Mouse (Mus musculus): ENCODE measurements around the gene Gtf2a2. TPM values are rescaled to one million over a fixed set of nuclear protein-coding genes. Genes with fewer than 3 reads are reported as not detected.

Gene Gtf2a2
- total and polyA plus RNA-seq, 2 experiments from 2014 or later: 84.2 to 239 TPM

DNA sequence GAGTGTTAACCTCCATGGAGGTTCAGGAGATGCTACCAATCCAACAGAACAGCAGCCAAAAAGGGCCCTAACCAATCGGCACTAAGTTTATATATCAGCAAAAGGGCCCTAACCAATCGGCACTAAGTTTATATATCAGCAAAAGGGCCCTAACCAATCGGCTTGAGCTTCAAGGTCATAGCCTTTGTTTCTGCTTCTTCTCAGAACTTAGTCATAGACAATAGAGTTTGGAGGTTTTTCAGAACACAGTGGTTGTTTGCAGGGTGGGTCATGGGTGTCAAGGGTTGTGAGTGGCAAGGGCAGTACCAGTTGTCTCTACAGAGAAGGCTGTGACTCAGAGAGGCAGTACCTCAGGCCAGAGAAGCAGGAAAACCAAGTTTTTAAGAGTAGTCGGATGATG lies 29.8 kb downstream of the Gtf2a2 start:
- WGBS: 91% methylated on average over 4 of the region's 4 CpGs
- Histone ChIP-seq H3K27me3 (ENCODE audit: insufficient read depth, low read length) (no peaks in the 10 kb centered on the region), H3K4me3 (ENCODE audit: low read length) (no peak overlapping the region), H3K9ac (replicated peaks; ENCODE audit: low read length) (no peak overlapping the region), H3K9me3 (ENCODE audit: low read length) (no peaks in the 10 kb centered on the region), H3K27ac (no peak overlapping the region), H3K36me3 (ENCODE audit: insufficient read depth, low read length) (no peaks in the 10 kb centered on the region), H3K4me1 (ENCODE audit: insufficient read depth, low read length) (no peaks in the 10 kb centered on the region), H3K4me2 (ENCODE audit: low read depth, low read length) (no peak overlapping the region)
- no peak for TF ChIP-seq CTCF (IDR thresholded peaks at IDR 0.05; ENCODE audit: low read depth)
- ATAC-seq (no peak), DNase-seq (ENCODE audit: low spot score) (no peak)

DNA sequence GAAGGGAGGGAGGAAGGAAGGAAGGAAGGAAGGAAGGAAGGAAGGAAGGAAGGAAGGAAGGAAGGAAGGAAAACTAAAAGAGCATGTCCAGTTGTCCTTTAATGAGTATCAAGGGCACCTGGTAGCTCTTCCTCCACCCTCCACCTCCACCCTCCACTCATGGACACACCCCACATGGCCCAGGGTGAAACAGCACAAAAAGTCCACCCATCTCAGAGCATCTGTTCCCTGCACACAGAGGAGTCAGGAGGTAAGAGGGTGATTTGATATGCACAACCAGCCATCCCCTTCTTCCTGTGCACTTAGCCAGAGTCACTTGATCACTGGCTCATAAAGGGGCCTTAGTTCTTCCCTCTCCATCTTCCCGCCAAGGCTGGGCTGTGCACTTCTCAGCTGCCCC lies 30.6 kb downstream of the Gtf2a2 start:
- Histone ChIP-seq H3K36me3 (ENCODE audit: insufficient read depth, low read length) (no peaks in the 10 kb centered on the region), H3K27ac (no peak overlapping the region), H3K9ac (replicated peaks; ENCODE audit: low read length) (no peak overlapping the region), H3K4me2 (ENCODE audit: low read depth, low read length) (no peak overlapping the region), H3K4me1 (ENCODE audit: insufficient read depth, low read length) (no peaks in the 10 kb centered on the region), H3K27me3 (ENCODE audit: insufficient read depth, low read length) (no peaks in the 10 kb centered on the region), H3K9me3 (ENCODE audit: low read length) (no peaks in the 10 kb centered on the region), H3K4me3 (ENCODE audit: low read length) (no peak overlapping the region)
- no peak for DNase-seq (ENCODE audit: low spot score)
- no peak for ATAC-seq
- TF ChIP-seq CTCF (IDR thresholded peaks at IDR 0.05; ENCODE audit: low read depth): no peak
- WGBS: 53% methylated on average over 1 of the region's 1 CpGs

DNA sequence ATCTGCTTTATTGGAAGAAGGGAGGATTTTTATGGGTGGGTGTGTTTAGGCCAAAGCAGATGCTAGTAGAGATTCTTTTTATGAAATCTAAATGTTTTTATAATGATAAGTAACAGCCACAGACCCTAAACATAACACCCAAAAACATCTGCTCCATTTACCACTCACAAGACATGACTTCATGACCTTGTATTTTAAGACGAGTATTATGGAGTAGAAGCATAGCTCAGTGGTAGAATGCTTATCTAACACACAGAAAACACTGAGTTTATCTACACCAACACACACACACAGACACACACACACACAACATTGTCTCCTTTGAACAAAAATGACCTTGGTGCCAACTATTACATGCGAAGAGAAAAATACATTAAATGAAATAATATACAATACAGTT lies 32.5 kb downstream of the Gtf2a2 start:
- H3K9me3 ChIP-seq (ENCODE audit: low read length): no peaks in the 10 kb centered on the region
- H3K4me2 ChIP-seq (ENCODE audit: low read depth, low read length): no peak overlapping the region
- H3K27ac ChIP-seq: no peak overlapping the region
- no peak for ATAC-seq
- no peaks in the 10 kb centered on the region; the same call in 1 of the 2 replicates for H3K4me1 ChIP-seq (ENCODE audit: insufficient read depth, low read length)
- TF ChIP-seq CTCF (IDR thresholded peaks at IDR 0.05; ENCODE audit: low read depth): no peak
- H3K4me3 ChIP-seq (ENCODE audit: low read length): no peak overlapping the region
- no peaks in the 10 kb centered on the region for H3K27me3 ChIP-seq (ENCODE audit: insufficient read depth, low read length)
- DNase-seq (ENCODE audit: low spot score): no peak
- H3K9ac ChIP-seq (replicated peaks; ENCODE audit: low read length): no peak overlapping the region
- H3K36me3 ChIP-seq (ENCODE audit: insufficient read depth, low read length): no peaks in the 10 kb centered on the region
- 86% methylated on average over 2 of the region's 2 CpGs for WGBS

DNA sequence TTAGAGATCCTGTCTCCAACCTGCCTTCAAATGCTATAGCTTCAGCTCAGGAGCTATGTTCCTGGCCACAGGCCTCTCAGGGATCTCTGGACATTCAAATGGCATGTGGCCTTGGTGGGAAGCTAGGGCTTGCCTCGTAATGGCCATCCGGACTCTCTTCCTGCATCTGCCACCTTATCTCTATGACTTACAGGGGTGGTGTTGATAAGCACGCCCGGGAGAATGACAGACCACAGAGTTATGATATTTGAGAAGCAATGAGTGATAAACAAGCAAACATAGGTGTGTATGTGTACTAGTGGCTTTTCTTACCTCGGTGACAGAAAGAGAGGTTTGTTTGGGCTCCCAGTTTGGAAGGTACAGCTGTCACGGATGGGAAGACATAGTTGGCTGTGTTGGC lies 33.9 kb downstream of the Gtf2a2 start:
- no peaks in the 10 kb centered on the region for H3K27me3 ChIP-seq (ENCODE audit: insufficient read depth, low read length)
- H3K9ac ChIP-seq (replicated peaks; ENCODE audit: low read length): no peak overlapping the region
- no peaks in the 10 kb centered on the region; the same call in 1 of the 2 replicates for H3K4me1 ChIP-seq (ENCODE audit: insufficient read depth, low read length)
- H3K9me3 ChIP-seq (ENCODE audit: low read length): no peaks in the 10 kb centered on the region
- no peak for ATAC-seq
- no peak overlapping the region for H3K4me2 ChIP-seq (ENCODE audit: low read depth, low read length)
- no peak overlapping the region for H3K4me3 ChIP-seq (ENCODE audit: low read length)
- DNase-seq (ENCODE audit: low spot score): no peak
- 93% methylated on average over 6 of the region's 6 CpGs for WGBS
- no peaks in the 10 kb centered on the region for H3K36me3 ChIP-seq (ENCODE audit: insufficient read depth, low read length)
- TF ChIP-seq CTCF (IDR thresholded peaks at IDR 0.05; ENCODE audit: low read depth): no peak
- H3K27ac ChIP-seq: no peak overlapping the region

DNA sequence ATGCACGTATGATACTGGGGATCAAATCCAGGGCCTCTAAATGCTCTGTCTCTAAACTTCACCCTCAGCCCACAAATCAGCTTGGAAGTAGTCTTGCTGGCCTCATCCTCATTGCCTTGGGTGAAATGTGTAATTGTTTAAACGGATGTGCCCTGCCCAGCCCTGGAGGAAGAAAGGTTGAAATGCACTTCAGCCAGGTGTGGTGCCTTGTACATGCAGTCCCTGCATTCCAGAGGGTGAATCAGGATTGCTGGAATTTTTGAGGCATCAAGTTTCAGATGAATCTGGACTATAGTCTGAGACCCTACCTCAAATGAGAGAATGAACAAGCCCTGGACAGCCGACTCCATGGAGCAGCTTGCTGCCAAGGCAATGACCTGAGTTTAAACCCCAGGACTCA lies 35.5 kb downstream of the Gtf2a2 start:
- ATAC-seq (no peak), DNase-seq (ENCODE audit: low spot score) (no peak)
- Histone ChIP-seq H3K27me3 (ENCODE audit: insufficient read depth, low read length) (no peaks in the 10 kb centered on the region), H3K9me3 (ENCODE audit: low read length) (no peaks in the 10 kb centered on the region), H3K4me2 (ENCODE audit: low read depth, low read length) (no peak overlapping the region), H3K36me3 (ENCODE audit: insufficient read depth, low read length) (no peaks in the 10 kb centered on the region), H3K4me1 (ENCODE audit: insufficient read depth, low read length) (no peaks in the 10 kb centered on the region; the same call in 1 of the 2 replicates), H3K4me3 (ENCODE audit: low read length) (no peak overlapping the region), H3K9ac (replicated peaks; ENCODE audit: low read length) (no peak overlapping the region), H3K27ac (no peak overlapping the region)
- no peak for TF ChIP-seq CTCF (IDR thresholded peaks at IDR 0.05; ENCODE audit: low read depth)
- 74% methylated on average over 3 of the region's 3 CpGs for WGBS

DNA sequence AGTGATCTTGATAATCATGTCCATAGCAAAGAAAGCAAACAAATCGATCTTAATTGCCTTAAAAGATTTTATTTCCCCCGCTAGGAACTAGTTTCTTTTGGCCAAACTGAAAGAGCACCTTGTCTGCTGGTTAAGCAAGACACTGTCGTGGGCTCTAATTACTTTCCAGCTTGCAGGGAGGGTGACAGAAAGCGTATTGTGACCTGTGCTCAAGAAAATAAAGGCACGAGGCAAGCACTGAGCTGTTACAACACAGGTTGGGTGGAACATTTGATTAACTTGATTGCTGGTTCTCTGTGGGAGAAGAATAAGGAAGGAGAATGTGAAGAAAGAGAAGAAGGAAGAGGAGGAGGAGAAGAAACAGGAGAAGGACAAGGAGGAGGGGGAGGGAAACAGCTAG lies 35.9 kb downstream of the Gtf2a2 start:
- no peak overlapping the region for H3K9ac ChIP-seq (replicated peaks; ENCODE audit: low read length)
- no peaks in the 10 kb centered on the region for H3K9me3 ChIP-seq (ENCODE audit: low read length)
- no peaks in the 10 kb centered on the region for H3K36me3 ChIP-seq (ENCODE audit: insufficient read depth, low read length)
- no peak for TF ChIP-seq CTCF (IDR thresholded peaks at IDR 0.05; ENCODE audit: low read depth)
- no peak for DNase-seq (ENCODE audit: low spot score)
- no peaks in the 10 kb centered on the region for H3K27me3 ChIP-seq (ENCODE audit: insufficient read depth, low read length)
- 58% methylated on average over 5 of the region's 5 CpGs for WGBS
- ATAC-seq: no peak
- no peak overlapping the region for H3K4me3 ChIP-seq (ENCODE audit: low read length)
- H3K4me2 ChIP-seq (ENCODE audit: low read depth, low read length): no peak overlapping the region
- H3K4me1 ChIP-seq (ENCODE audit: insufficient read depth, low read length): no peaks in the 10 kb centered on the region; the same call in 1 of the 2 replicates
- no peak overlapping the region for H3K27ac ChIP-seq

DNA sequence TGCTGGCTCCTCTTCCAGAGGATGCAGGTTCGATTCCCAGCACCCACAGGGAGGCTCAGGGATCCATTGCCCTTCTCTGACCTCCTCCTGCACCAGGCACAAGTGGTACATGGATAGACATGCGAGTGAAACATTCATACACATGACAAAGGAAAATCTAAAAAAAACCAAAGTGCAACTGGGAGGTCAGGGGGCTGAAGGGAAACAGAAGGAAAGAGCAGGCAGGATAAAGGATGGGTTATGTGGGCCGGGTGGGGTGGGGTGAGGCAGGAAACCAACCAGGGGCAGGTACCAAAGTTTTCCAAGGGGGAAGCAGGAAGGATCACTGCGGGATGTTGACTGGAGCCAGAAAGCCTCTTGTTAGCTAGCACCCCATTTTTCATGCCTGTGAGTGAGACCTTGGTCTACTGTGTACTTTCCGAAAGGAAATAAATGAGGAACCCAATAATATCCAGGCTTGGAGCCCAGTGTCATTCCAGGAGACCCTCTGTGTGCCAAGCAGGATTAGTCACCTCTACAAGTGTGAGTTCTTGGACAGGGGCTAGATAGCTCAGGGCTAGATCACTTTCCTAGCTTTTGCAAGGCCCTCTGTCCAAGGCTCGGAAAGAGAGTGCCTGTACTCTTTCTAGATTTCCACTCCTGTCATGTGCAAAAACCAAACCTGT lies 36.5 kb downstream of the Gtf2a2 start:
- no peaks in the 10 kb centered on the region; the same call in 1 of the 2 replicates for H3K4me1 ChIP-seq (ENCODE audit: insufficient read depth, low read length)
- no peak overlapping the region for H3K4me3 ChIP-seq (ENCODE audit: low read length)
- H3K9me3 ChIP-seq (ENCODE audit: low read length): no peaks in the 10 kb centered on the region
- H3K4me2 ChIP-seq (ENCODE audit: low read depth, low read length): no peak overlapping the region
- H3K9ac ChIP-seq (replicated peaks; ENCODE audit: low read length): no peak overlapping the region
- no peak overlapping the region for H3K27ac ChIP-seq
- H3K27me3 ChIP-seq (ENCODE audit: insufficient read depth, low read length): no peaks in the 10 kb centered on the region
- ATAC-seq (no peak), DNase-seq (ENCODE audit: low spot score) (no peak)
- 49% methylated on average over 6 of the region's 6 CpGs for WGBS
- H3K36me3 ChIP-seq (ENCODE audit: insufficient read depth, low read length): no peaks in the 10 kb centered on the region
- TF ChIP-seq CTCF (IDR thresholded peaks at IDR 0.05; ENCODE audit: low read depth): no peak

All from hindbrain, postnatal 0 days (tissue).